Mouse (Mus musculus): Measurements from ENCODE around the gene Dcps. TPM values are rescaled to one million over a fixed set of nuclear protein-coding genes. Genes with fewer than 3 reads are reported as not detected.

Gene Dcps
- polyA plus RNA-seq, 1 experiment from 2014 or later = 35.3 TPM

DNA sequence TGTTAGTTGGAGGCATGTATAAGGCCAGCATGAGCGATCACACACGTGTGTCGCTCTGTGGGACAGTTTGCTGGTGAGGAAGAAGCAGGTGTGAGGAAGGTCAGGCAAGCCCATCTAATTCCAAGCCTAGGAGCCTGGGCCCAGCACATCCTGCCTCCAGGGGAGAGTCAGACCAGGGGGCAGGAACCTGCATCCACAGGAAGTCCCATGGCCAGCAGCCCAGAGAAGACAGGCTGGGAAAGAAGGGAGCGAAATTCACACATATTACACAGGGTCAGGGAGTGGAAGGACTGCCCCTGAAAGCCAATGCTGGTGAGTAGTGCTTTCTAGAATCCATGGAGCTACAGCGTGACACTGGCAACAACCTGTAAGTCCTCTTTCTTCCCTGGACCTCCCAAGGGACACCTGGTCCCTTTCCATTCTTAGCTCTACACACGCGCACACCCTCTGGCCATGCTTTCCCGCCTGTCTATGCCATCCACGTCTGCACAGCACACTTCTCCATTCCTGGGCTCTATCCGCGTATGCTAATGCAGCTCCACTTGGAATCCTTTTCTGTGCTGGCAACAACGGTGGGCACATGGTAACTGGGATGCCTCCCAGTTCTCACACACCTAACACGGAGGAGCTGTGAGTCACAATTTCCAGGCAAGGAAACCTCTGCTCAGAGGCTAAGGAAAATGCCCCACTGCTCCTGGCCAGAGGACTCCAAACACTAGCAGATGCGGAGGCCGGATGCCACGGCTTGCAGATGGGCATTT, 44.0 kb downstream of the Dcps start:
- H3K27ac ChIP-seq (replicated peaks) = no peak overlapping the region
- H3K4me1 ChIP-seq (replicated peaks; ENCODE audit: control insufficient read depth, insufficient read depth) = no peaks in the 10 kb centered on the region
- H3K9ac ChIP-seq (ENCODE audit: low read length) = no peak overlapping the region
- H3K9me3 ChIP-seq (ENCODE audit: control insufficient read depth, low read length) = no peaks in the 10 kb centered on the region
- TF ChIP-seq CTCF (IDR thresholded peaks at IDR 0.05; ENCODE audit: low read depth) = no peak
- TF ChIP-seq EP300 (optimal IDR thresholded peaks at IDR 0.05) = no peak
- ATAC-seq (ENCODE audit: low FRiP score, low TSS enrichment) (no peak), DNase-seq (ENCODE audit: low spot score) (no peak)
- no peak overlapping the region for H3K4me2 ChIP-seq (replicated peaks; ENCODE audit: low read depth)
- no peaks in the 10 kb centered on the region for H3K27me3 ChIP-seq (ENCODE audit: control insufficient read depth, insufficient read depth, low read length)
- H3K4me3 ChIP-seq (ENCODE audit: low read depth, low read length) = no peak overlapping the region
- no peaks in the 10 kb centered on the region; the same call in 1 of the 2 replicates for H3K36me3 ChIP-seq (ENCODE audit: control insufficient read depth, insufficient read depth, low read length)
- 83% methylated on average over 16 of the region's 16 CpGs for WGBS

DNA sequence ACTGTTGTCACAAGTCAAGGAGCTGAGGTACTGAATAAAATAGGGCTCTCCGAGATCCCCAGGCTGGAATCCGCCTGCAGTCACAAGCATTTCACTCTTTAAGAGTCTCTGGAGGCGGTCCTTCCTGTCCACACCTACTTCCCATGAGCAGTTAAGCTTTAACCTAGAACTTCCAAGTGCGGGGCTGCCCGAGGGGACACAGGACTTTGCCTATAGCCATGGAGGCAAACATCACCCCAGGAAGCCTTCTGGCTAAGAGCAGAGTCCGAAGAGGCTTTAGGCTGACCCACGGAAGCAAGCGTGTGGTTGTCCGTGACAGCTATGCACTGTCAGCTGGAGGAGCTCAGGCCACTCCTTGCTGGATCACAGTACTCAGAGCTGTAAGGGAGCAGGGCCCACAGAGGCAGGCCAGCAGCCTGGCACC, 46.9 kb downstream of the Dcps start:
- Histone ChIP-seq H3K9ac (ENCODE audit: low read length) (no peak overlapping the region), H3K27me3 (ENCODE audit: control insufficient read depth, insufficient read depth, low read length) (no peaks in the 10 kb centered on the region), H3K4me2 (replicated peaks; ENCODE audit: low read depth) (no peak overlapping the region), H3K9me3 (ENCODE audit: control insufficient read depth, low read length) (no peaks in the 10 kb centered on the region), H3K4me3 (ENCODE audit: low read depth, low read length) (no peak overlapping the region), H3K27ac (replicated peaks) (0 out of 2 replicates have a peak overlapping the region, but pooled peaks have one; percentile 13), H3K4me1 (replicated peaks; ENCODE audit: control insufficient read depth, insufficient read depth) (no peaks in the 10 kb centered on the region), H3K36me3 (ENCODE audit: control insufficient read depth, insufficient read depth, low read length) (no peaks in the 10 kb centered on the region; the same call in 1 of the 2 replicates)
- DNase-seq (ENCODE audit: low spot score) (no peak), ATAC-seq (ENCODE audit: low FRiP score, low TSS enrichment) (no peak)
- no peak for TF ChIP-seq EP300 (optimal IDR thresholded peaks at IDR 0.05)
- TF ChIP-seq CTCF (IDR thresholded peaks at IDR 0.05; ENCODE audit: low read depth) = no peak
- WGBS = 73% methylated on average over 9 of the region's 9 CpGs

DNA sequence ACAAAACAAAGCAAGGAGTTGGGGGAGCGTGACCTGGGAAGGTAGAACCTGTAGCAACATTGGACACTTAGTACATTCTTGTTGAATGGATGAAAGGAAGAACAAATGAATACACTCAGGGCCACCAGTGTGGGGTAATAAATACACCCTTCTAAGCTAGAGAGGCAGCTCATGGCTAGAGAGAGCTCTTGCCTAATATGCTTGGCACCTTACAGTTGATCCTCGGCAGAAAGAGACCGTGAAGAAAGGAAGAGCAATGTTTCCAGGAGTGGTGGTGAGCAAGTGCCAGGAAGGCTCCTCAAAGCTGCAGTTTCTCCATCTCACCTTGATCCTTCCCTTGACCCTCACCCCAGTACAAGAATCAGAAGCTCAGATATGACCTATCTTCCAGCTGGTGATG, 47.3 kb downstream of the Dcps start:
- WGBS = 87% methylated on average over 3 of the region's 3 CpGs
- no peak for DNase-seq (ENCODE audit: low spot score)

DNA sequence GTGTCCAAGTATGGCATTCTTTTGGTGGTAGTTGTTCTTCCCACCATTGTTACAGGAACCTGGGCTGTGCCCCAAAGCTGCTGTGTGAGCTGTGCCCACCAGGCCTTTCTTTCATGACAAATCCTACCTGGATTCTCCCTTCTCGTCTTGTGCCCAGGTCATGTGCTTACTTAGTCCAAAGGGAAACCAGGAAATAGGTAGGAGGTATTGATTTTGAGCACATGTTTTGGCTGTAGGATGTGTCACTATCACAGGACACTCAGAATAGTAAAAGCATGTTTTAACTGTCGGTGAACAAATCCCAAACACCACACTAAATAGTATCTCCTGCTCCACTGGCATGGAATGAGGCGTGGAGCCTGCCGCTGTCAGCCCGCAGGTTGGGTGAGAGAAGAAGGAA, 48.3 kb downstream of the Dcps start:
- Histone ChIP-seq H3K9me3 (ENCODE audit: control insufficient read depth, low read length) (no peaks in the 10 kb centered on the region), H3K4me3 (ENCODE audit: low read depth, low read length) (no peak overlapping the region), H3K4me1 (replicated peaks; ENCODE audit: control insufficient read depth, insufficient read depth) (no peaks in the 10 kb centered on the region), H3K27me3 (ENCODE audit: control insufficient read depth, insufficient read depth, low read length) (no peaks in the 10 kb centered on the region), H3K27ac (replicated peaks) (no peak overlapping the region), H3K4me2 (replicated peaks; ENCODE audit: low read depth) (no peak overlapping the region), H3K9ac (ENCODE audit: low read length) (no peak overlapping the region), H3K36me3 (ENCODE audit: control insufficient read depth, insufficient read depth, low read length) (no peaks in the 10 kb centered on the region; the same call in 1 of the 2 replicates)
- ATAC-seq (ENCODE audit: low FRiP score, low TSS enrichment) (no peak), DNase-seq (ENCODE audit: low spot score) (no peak)
- 91% methylated on average over 5 of the region's 5 CpGs for WGBS
- TF ChIP-seq CTCF (IDR thresholded peaks at IDR 0.05; ENCODE audit: low read depth) (no peak), EP300 (optimal IDR thresholded peaks at IDR 0.05) (no peak)

More for the DNA sequence above, 47.3 kb downstream of the Dcps start:
- H3K27ac ChIP-seq (replicated peaks) = no peak overlapping the region
- no peak overlapping the region for H3K9ac ChIP-seq (ENCODE audit: low read length)
- no peaks in the 10 kb centered on the region for H3K4me1 ChIP-seq (replicated peaks; ENCODE audit: control insufficient read depth, insufficient read depth)
- H3K9me3 ChIP-seq (ENCODE audit: control insufficient read depth, low read length) = no peaks in the 10 kb centered on the region
- H3K27me3 ChIP-seq (ENCODE audit: control insufficient read depth, insufficient read depth, low read length) = no peaks in the 10 kb centered on the region
- H3K4me2 ChIP-seq (replicated peaks; ENCODE audit: low read depth) = no peak overlapping the region
- H3K36me3 ChIP-seq (ENCODE audit: control insufficient read depth, insufficient read depth, low read length) = no peaks in the 10 kb centered on the region; the same call in 1 of the 2 replicates
- TF ChIP-seq EP300 (optimal IDR thresholded peaks at IDR 0.05) = no peak
- no peak for TF ChIP-seq CTCF (IDR thresholded peaks at IDR 0.05; ENCODE audit: low read depth)
- ATAC-seq (ENCODE audit: low FRiP score, low TSS enrichment) = no peak
- H3K4me3 ChIP-seq (ENCODE audit: low read depth, low read length) = no peak overlapping the region

DNA sequence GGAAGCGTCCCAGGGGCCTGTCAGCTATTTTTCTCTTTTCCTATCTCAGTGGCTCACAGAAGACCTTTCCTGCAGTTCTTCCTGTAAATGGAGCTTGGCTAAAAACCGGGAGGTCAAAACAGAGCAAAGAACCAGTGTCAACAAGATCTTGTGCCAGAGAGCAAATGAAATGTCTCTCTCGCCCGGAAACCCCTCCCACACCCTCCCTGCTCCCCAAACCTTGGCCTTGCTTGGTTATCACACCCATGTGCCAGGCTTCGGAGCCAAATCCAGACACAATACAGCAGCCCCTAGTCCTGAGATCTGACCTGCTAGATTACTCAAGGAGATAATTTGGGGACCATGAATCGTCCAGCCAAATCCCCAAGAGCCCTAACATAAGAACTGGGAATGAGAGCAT, 48.7 kb downstream of the Dcps start:
- H3K9me3 ChIP-seq (ENCODE audit: control insufficient read depth, low read length) = no peaks in the 10 kb centered on the region
- no peaks in the 10 kb centered on the region; the same call in 1 of the 2 replicates for H3K36me3 ChIP-seq (ENCODE audit: control insufficient read depth, insufficient read depth, low read length)
- H3K4me2 ChIP-seq (replicated peaks; ENCODE audit: low read depth) = no peak overlapping the region
- no peak overlapping the region for H3K9ac ChIP-seq (ENCODE audit: low read length)
- DNase-seq (ENCODE audit: low spot score) (no peak), ATAC-seq (ENCODE audit: low FRiP score, low TSS enrichment) (no peak)
- TF ChIP-seq EP300 (optimal IDR thresholded peaks at IDR 0.05) = no peak
- no peak for TF ChIP-seq CTCF (IDR thresholded peaks at IDR 0.05; ENCODE audit: low read depth)
- H3K4me1 ChIP-seq (replicated peaks; ENCODE audit: control insufficient read depth, insufficient read depth) = no peaks in the 10 kb centered on the region
- no peak overlapping the region for H3K4me3 ChIP-seq (ENCODE audit: low read depth, low read length)
- H3K27me3 ChIP-seq (ENCODE audit: control insufficient read depth, insufficient read depth, low read length) = no peaks in the 10 kb centered on the region
- no peak overlapping the region for H3K27ac ChIP-seq (replicated peaks)
- 54% methylated on average over 6 of the region's 6 CpGs for WGBS

DNA sequence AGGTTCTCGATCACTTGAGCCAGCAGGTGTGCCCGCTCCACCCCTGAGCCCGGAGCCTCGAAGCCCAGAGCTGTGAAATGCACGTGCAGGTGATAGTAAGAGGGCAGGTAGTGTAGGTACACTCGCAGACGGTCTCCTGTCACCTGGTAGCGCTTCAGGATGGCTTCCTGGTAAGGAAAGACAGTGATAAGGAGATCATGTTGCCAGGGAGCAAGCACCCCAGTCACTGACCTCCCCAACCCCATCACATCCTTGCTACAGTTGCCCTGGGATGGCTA, 51.2 kb downstream of the Dcps start:
- no peaks in the 10 kb centered on the region for H3K9me3 ChIP-seq (ENCODE audit: control insufficient read depth, low read length)
- H3K4me2 ChIP-seq (replicated peaks; ENCODE audit: low read depth) = no peak overlapping the region
- H3K9ac ChIP-seq (ENCODE audit: low read length) = no peak overlapping the region
- TF ChIP-seq EP300 (optimal IDR thresholded peaks at IDR 0.05) = no peak
- no peak for TF ChIP-seq CTCF (IDR thresholded peaks at IDR 0.05; ENCODE audit: low read depth)
- no peaks in the 10 kb centered on the region for H3K27me3 ChIP-seq (ENCODE audit: control insufficient read depth, insufficient read depth, low read length)
- no peaks in the 10 kb centered on the region; the same call in 1 of the 2 replicates for H3K36me3 ChIP-seq (ENCODE audit: control insufficient read depth, insufficient read depth, low read length)
- no peaks in the 10 kb centered on the region for H3K4me1 ChIP-seq (replicated peaks; ENCODE audit: control insufficient read depth, insufficient read depth)
- DNase-seq (ENCODE audit: low spot score) (no peak), ATAC-seq (ENCODE audit: low FRiP score, low TSS enrichment) (no peak)
- H3K4me3 ChIP-seq (ENCODE audit: low read depth, low read length) = no peak overlapping the region
- H3K27ac ChIP-seq (replicated peaks) = no peak overlapping the region
- WGBS = 92% methylated on average over 8 of the region's 8 CpGs

Measured in stomach, postnatal 0 days (tissue).